Mouse (Mus musculus): ENCODE data around the gene Wipf3. TPM values are rescaled to one million over a fixed set of nuclear protein-coding genes. Genes with fewer than 3 reads are reported as not detected.

The Wipf3 gene
- polyA plus RNA-seq, 1 experiment from 2014 or later, result 1.4 TPM

DNA sequence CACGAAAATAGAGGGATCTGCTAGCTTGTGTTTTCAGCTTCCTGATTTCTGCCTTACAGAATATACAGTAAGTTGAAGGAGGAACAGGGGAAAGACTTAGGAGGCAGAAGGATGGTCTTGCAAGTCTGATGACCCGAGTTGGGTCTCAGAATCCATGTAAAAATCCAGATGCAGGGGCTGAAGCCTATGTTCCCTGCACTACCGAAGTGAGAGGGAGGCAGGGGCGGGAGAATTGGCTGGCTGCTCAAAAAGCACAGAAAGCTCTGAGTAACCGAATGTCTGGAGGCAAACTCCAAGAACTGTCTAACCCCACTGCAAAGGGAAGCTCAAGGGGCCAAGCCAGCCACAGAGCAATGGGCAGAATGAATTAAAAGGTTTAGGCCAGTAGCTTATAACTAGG lies 41.7 kb upstream of the Wipf3 start:
- Histone ChIP-seq H3K27ac (no peak overlapping the region), H3K9ac (ENCODE audit: low read depth, low read length) (no peak overlapping the region), H3K36me3 (ENCODE audit: insufficient read depth, low read length) (no peaks in the 10 kb centered on the region), H3K27me3 (ENCODE audit: insufficient read depth, low read length) (no peaks in the 10 kb centered on the region), H3K4me1 (replicated peaks; ENCODE audit: insufficient read depth, low read length) (0 out of 2 replicates have a peak, but pooled peaks cover 4% of the 10 kb centered on the region), H3K4me3 (replicated peaks; ENCODE audit: low read depth, low read length) (no peak overlapping the region), H3K9me3 (replicated peaks; ENCODE audit: low read length) (no peaks in the 10 kb centered on the region), H3K4me2 (ENCODE audit: low read length) (no peak overlapping the region)
- TF ChIP-seq CTCF (IDR thresholded peaks at IDR 0.05; ENCODE audit: low read depth), result no peak
- DNase-seq (ENCODE audit: low spot score) (no peak), ATAC-seq (replicated peaks; ENCODE audit: low FRiP score, low read depth) (no peak)
- 72% methylated on average over 5 of the region's 5 CpGs for WGBS

DNA sequence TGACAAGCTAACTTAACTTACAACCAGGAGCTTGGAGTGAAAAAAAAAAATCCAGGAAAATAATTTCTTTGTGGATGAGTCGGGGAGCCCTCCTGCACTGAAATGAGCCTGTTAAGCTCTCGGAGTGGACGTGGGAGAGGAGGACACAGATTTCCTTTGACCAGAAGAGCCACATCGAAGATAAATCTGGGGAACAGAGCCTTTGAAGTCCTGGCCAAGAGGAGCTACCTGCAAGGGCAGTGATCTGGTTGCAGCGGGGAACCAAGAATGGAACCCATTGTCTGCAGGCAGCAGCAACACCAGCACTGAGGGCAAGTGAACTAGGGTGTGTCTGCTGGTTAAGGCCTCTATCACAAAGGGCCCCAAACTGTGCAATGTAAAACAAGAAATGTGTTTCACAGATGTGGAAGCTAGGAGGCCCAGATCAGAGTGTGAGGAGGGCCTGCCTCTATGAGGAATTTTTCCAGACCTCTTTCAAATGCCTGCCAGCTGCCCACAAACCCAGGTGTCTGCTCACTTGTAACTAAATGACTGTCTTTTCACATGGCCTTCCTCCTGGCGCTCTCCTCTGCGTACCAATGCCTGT lies 40.6 kb upstream of the Wipf3 start:
- H3K4me3 ChIP-seq (replicated peaks; ENCODE audit: low read depth, low read length), result no peak overlapping the region
- no peaks in the 10 kb centered on the region for H3K9me3 ChIP-seq (replicated peaks; ENCODE audit: low read length)
- WGBS, result 65% methylated on average over 7 of the region's 7 CpGs
- H3K27me3 ChIP-seq (ENCODE audit: insufficient read depth, low read length), result no peaks in the 10 kb centered on the region
- H3K27ac ChIP-seq, result no peak overlapping the region
- H3K9ac ChIP-seq (ENCODE audit: low read depth, low read length), result no peak overlapping the region
- H3K4me1 ChIP-seq (replicated peaks; ENCODE audit: insufficient read depth, low read length), result 0 out of 2 replicates have a peak, but pooled peaks cover 4% of the 10 kb centered on the region
- H3K36me3 ChIP-seq (ENCODE audit: insufficient read depth, low read length), result no peaks in the 10 kb centered on the region
- H3K4me2 ChIP-seq (ENCODE audit: low read length), result no peak overlapping the region
- no peak for TF ChIP-seq CTCF (IDR thresholded peaks at IDR 0.05; ENCODE audit: low read depth)
- ATAC-seq (replicated peaks; ENCODE audit: low FRiP score, low read depth), result no peak
- DNase-seq (ENCODE audit: low spot score), result no peak

DNA sequence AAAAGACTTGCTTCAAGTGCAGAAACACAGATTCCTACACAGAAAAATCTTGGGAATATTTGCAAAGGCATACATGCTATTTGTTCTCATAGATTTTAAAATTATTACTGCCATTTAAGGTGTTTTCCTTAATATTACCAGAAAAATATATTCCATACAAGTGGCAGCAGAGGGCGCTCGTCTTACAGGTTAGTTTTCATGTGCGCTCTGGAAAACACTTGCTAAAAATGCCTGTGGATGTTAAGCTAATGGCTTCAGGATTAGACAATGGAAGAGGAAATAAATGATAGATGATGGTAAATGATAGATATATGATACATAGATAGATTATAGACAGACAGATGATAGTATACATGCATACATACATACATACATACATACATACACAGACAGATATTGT lies 37.6 kb upstream of the Wipf3 start:
- Histone ChIP-seq H3K4me1 (replicated peaks; ENCODE audit: insufficient read depth, low read length) (0 out of 2 replicates have a peak, but pooled peaks cover 4% of the 10 kb centered on the region), H3K4me3 (replicated peaks; ENCODE audit: low read depth, low read length) (no peak overlapping the region), H3K9ac (ENCODE audit: low read depth, low read length) (no peak overlapping the region), H3K36me3 (ENCODE audit: insufficient read depth, low read length) (no peaks in the 10 kb centered on the region), H3K27me3 (ENCODE audit: insufficient read depth, low read length) (no peaks in the 10 kb centered on the region), H3K9me3 (replicated peaks; ENCODE audit: low read length) (no peaks in the 10 kb centered on the region), H3K4me2 (ENCODE audit: low read length) (no peak overlapping the region), H3K27ac (no peak overlapping the region)
- 3% methylated on average over 3 of the region's 3 CpGs for WGBS
- TF ChIP-seq CTCF (IDR thresholded peaks at IDR 0.05; ENCODE audit: low read depth), result peak; percentile 88
- DNase-seq (ENCODE audit: low spot score) (peak; percentile 85), ATAC-seq (replicated peaks; ENCODE audit: low FRiP score, low read depth) (no peak)

DNA sequence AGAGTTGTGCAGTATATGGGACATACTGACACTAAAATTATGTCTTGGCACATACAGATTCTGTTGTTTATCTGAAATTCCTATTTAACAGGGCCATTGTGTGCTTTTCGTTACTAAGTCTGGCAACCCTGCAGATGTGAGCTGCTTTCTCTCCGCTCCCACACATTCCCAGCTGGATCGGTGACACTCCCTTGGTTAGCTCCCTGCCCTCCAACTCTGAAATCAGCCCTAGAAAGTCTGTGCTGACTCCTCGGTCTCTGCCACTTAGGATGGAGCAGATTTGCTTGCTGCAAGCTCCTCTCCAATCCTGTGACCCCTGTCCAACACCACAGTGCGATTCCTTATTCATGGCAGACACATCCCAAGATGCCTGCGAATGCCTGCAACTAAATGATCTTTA lies 35.5 kb upstream of the Wipf3 start:
- Histone ChIP-seq H3K4me3 (replicated peaks; ENCODE audit: low read depth, low read length) (no peak overlapping the region), H3K9me3 (replicated peaks; ENCODE audit: low read length) (no peaks in the 10 kb centered on the region), H3K4me2 (ENCODE audit: low read length) (no peak overlapping the region), H3K9ac (ENCODE audit: low read depth, low read length) (no peak overlapping the region), H3K36me3 (ENCODE audit: insufficient read depth, low read length) (no peaks in the 10 kb centered on the region), H3K27me3 (ENCODE audit: insufficient read depth, low read length) (no peaks in the 10 kb centered on the region), H3K27ac (no peak overlapping the region), H3K4me1 (replicated peaks; ENCODE audit: insufficient read depth, low read length) (no peaks in the 10 kb centered on the region)
- whole genome bisulfite sequencing, result 40% methylated on average over 6 of the region's 6 CpGs
- DNase-seq (ENCODE audit: low spot score), result peak; percentile 76
- no peak for TF ChIP-seq CTCF (IDR thresholded peaks at IDR 0.05; ENCODE audit: low read depth)
- ATAC-seq (replicated peaks; ENCODE audit: low FRiP score, low read depth), result no peak

DNA sequence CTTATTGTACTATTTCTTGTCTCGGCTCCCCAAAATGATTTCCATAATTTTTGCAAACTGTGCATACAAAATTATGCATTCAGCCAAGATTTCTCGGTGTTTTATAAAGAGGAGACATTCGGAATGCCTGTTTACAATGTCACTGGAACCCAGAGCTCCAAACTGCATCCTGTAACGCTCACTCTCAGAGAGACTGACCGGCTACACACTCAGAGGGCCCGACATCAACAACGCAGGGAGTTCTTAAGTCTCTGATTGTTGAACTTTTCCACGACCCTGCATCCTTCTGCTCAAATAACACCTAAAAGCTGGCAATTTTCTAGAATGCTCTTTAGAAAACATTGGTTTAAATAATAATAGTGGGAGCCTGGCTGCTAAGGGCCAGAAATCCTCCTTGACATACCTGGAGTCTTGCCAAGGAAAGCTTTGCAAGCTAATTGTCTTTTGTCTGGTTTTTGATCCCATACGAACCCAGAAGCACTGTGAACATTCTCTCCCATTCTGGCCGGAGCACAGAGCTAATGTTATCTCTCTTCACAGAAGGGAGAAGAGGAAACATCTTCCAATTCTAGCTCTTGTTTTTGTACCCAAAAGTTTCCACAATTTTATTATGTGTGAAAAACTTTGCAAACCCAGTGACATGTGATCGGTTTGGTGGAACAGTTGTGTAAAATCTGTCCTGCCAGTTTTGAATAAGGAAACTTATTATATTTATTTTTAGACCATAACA lies 30.0 kb upstream of the Wipf3 start:
- H3K36me3 ChIP-seq (ENCODE audit: insufficient read depth, low read length), result no peaks in the 10 kb centered on the region
- H3K27me3 ChIP-seq (ENCODE audit: insufficient read depth, low read length), result no peaks in the 10 kb centered on the region
- H3K9ac ChIP-seq (ENCODE audit: low read depth, low read length), result no peak overlapping the region
- ATAC-seq (replicated peaks; ENCODE audit: low FRiP score, low read depth) (no peak), DNase-seq (ENCODE audit: low spot score) (peak; percentile 59)
- H3K4me2 ChIP-seq (ENCODE audit: low read length), result no peak overlapping the region
- H3K9me3 ChIP-seq (replicated peaks; ENCODE audit: low read length), result no peaks in the 10 kb centered on the region
- WGBS, result 36% methylated on average over 11 of the region's 11 CpGs
- H3K4me3 ChIP-seq (replicated peaks; ENCODE audit: low read depth, low read length), result no peak overlapping the region
- peak overlapping the region; percentile 56; the same call in 1 of the 2 replicates for H3K27ac ChIP-seq
- no peaks in the 10 kb centered on the region for H3K4me1 ChIP-seq (replicated peaks; ENCODE audit: insufficient read depth, low read length)
- TF ChIP-seq CTCF (IDR thresholded peaks at IDR 0.05; ENCODE audit: low read depth), result no peak

DNA sequence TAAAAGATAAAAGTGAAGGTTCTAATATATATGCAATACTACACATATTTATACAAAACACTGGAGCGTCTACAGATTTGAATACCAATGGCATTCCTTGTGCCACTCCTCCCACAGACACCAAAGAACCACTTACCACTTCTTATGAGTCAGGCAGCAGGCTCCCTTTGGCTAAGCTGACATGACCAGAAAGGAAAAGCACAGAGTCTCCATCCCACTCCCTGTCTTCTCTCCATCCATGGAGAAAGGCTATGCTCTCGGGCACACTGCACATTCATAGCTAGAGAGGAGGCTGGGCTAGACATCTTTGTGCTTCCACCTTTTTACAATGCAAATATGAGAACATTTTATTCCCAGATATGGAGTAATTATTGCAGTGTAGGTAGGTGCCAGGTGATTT lies 27.9 kb upstream of the Wipf3 start:
- no peaks in the 10 kb centered on the region for H3K4me1 ChIP-seq (replicated peaks; ENCODE audit: insufficient read depth, low read length)

More for the DNA sequence above, 27.9 kb upstream of the Wipf3 start:
- no peaks in the 10 kb centered on the region for H3K36me3 ChIP-seq (ENCODE audit: insufficient read depth, low read length)
- TF ChIP-seq CTCF (IDR thresholded peaks at IDR 0.05; ENCODE audit: low read depth), result no peak
- WGBS, result 77% methylated on average over 2 of the region's 2 CpGs
- H3K27me3 ChIP-seq (ENCODE audit: insufficient read depth, low read length), result no peaks in the 10 kb centered on the region
- no peak overlapping the region for H3K9ac ChIP-seq (ENCODE audit: low read depth, low read length)
- no peak for DNase-seq (ENCODE audit: low spot score)
- H3K4me3 ChIP-seq (replicated peaks; ENCODE audit: low read depth, low read length), result no peak overlapping the region
- no peak for ATAC-seq (replicated peaks; ENCODE audit: low FRiP score, low read depth)
- no peaks in the 10 kb centered on the region for H3K9me3 ChIP-seq (replicated peaks; ENCODE audit: low read length)
- H3K27ac ChIP-seq, result no peak overlapping the region
- no peak overlapping the region for H3K4me2 ChIP-seq (ENCODE audit: low read length)
